Mouse (Mus musculus): Measurements from ENCODE around the gene Gm3409.
"Not testable (repeated sequence)": the region's sequence is repeated elsewhere in the genome, so short reads cannot be mapped to it uniquely, and the experiment has no call there.

The Gm3409 gene

GRCm38 (mm10) chr5:146537347-146537746, at the start of gene Gm3409:
Gm3409 (plus strand) TSS chr5:146537647.
- not testable (repeated sequence) for DNase-seq (ENCODE audit: low read depth, low spot score)

- not testable (repeated sequence) for DNase-seq (ENCODE audit: low read depth, low spot score)
These were observed 48.5 kb upstream of the Gm3409 start for GRCm38 (mm10) chr5:146488959-146489358.

- not testable (repeated sequence) for DNase-seq (ENCODE audit: low read depth, low spot score)
These were observed 46.4 kb upstream of the Gm3409 start, which contains the start of gene Gm6370 for GRCm38 (mm10) chr5:146491063-146491462. Gm6370 (plus strand) TSS chr5:146491363.

GRCm38 (mm10) chr5:146502099-146502498, 35.3 kb upstream of the Gm3409 start, which contains the start of gene 4930449I24Rik:
4930449I24Rik (plus strand) TSS chr5:146502399.
- DNase-seq (ENCODE audit: low read depth, low spot score), result not testable (repeated sequence)

GRCm38 (mm10) chr5:146513823-146514222, 23.6 kb upstream of the Gm3409 start, which contains the start of gene Gm3402:
Gm3402 (plus strand) TSS chr5:146514123.
- not testable (repeated sequence) for DNase-seq (ENCODE audit: low read depth, low spot score)

GRCm38 (mm10) chr5:146525501-146525900, 11.9 kb upstream of the Gm3409 start, which contains the start of gene Gm3404:
Gm3404 (plus strand) TSS chr5:146525801.
- DNase-seq (ENCODE audit: low read depth, low spot score), result not testable (repeated sequence)

GRCm38 (mm10) chr5:146555836-146556235, 18.4 kb downstream of the Gm3409 start, which contains the start of gene Gm3415:
Gm3415 (plus strand) TSS chr5:146556136.
- DNase-seq (ENCODE audit: low read depth, low spot score), result not testable (repeated sequence)

GRCm38 (mm10) chr5:146564259-146564658, 26.8 kb downstream of the Gm3409 start:
- no peak for DNase-seq (ENCODE audit: low read depth, low spot score)

- DNase-seq (ENCODE audit: low read depth, low spot score), result no peak
These were observed 29.6 kb downstream of the Gm3409 start for GRCm38 (mm10) chr5:146567054-146567453.

GRCm38 (mm10) chr5:146570179-146570578, 32.7 kb downstream of the Gm3409 start:
- DNase-seq (ENCODE audit: low read depth, low spot score), result not testable (repeated sequence)

- not testable (repeated sequence) for DNase-seq (ENCODE audit: low read depth, low spot score)
These were observed 34.6 kb downstream of the Gm3409 start for GRCm38 (mm10) chr5:146571830-146572734.

- not testable (repeated sequence) for DNase-seq (ENCODE audit: low read depth, low spot score)
These were observed 35.2 kb downstream of the Gm3409 start for GRCm38 (mm10) chr5:146572735-146573042.

GRCm38 (mm10) chr5:146576668-146577067, 39.2 kb downstream of the Gm3409 start:
- DNase-seq (ENCODE audit: low read depth, low spot score), result no peak

GRCm38 (mm10) chr5:146584156-146584477, 46.7 kb downstream of the Gm3409 start:
- no peak for DNase-seq (ENCODE audit: low read depth, low spot score)

GRCm38 (mm10) chr5:146584478-146585306, 47.2 kb downstream of the Gm3409 start, which contains the start of gene Gpr12:
Gpr12 (minus strand) TSS chr5:146585239.
- DNase-seq (ENCODE audit: low read depth, low spot score), result no peak

- no peak for DNase-seq (ENCODE audit: low read depth, low spot score)
These were observed 47.8 kb downstream of the Gm3409 start for GRCm38 (mm10) chr5:146585307-146585651.

GRCm38 (mm10) chr5:146586357-146587070, 49.1 kb downstream of the Gm3409 start:
- no peak for DNase-seq (ENCODE audit: low read depth, low spot score)
